Mouse (Mus musculus) kidney, adult 2 months (tissue): ENCODE data around the gene Dnaaf1. TPM values are rescaled to one million over a fixed set of nuclear protein-coding genes. Genes with fewer than 3 reads are reported as not detected.

Source experiments
- DNase-seq: peaks from one replicate; pipeline ENCODE4 v3.0.0; 2021
- H3K27ac ChIP-seq: fragments of 200-500 bp; 2 replicates; pipeline ENCODE4 v1.5.1; 2012; ENCODE audit warnings: low read depth, low read length, control low read depth, inconsistent platforms; ENCODE audit not compliant: insufficient read depth
- H3K27me3 ChIP-seq: fragments of 200-500 bp; replicated peaks from 2 replicates; pipeline ENCODE4 v1.6.1; 2012; ENCODE audit warnings: mild to moderate bottlenecking, moderate library complexity, low read length, inconsistent platforms; ENCODE audit not compliant: control insufficient read depth, insufficient read depth
- H3K36me3 ChIP-seq: fragments of 200-500 bp; 2 replicates; pipeline ENCODE4 v1.6.1; 2012; ENCODE audit warnings: mild to moderate bottlenecking, moderate library complexity, low read length, inconsistent platforms; ENCODE audit not compliant: control insufficient read depth, insufficient read depth
- H3K4me1 ChIP-seq: fragments of 200-500 bp; 2 replicates; pipeline ENCODE4 v1.6.1; 2011; ENCODE audit warnings: low read length; ENCODE audit not compliant: control insufficient read depth, insufficient read depth
- H3K4me3 ChIP-seq: fragments of 200-500 bp; 2 replicates; pipeline ENCODE4 v1.5.1; 2011; ENCODE audit warnings: mild to moderate bottlenecking, low read depth, low read length, control low read depth; ENCODE audit not compliant: insufficient read depth
- CTCF ChIP-seq: fragments of 200-500 bp; conservative IDR thresholded peaks from 2 replicates; pipeline ENCODE4 v1.5.1; 2011; ENCODE audit warnings: low read depth, mild to moderate bottlenecking, control low read depth, low read length, moderate library complexity, mixed read lengths; ENCODE audit not compliant: insufficient read depth, insufficient read length
- POLR2A ChIP-seq: fragments of 200-500 bp; IDR thresholded peaks from one replicate; pipeline ENCODE4 v1.6.1; 2011; ENCODE audit warnings: low read depth, low read length, control low read depth
- WGBS: fragments of 180-500 bp; shearing (Covaris S2); methylation state at CpG from one replicate; pipeline ENCODE4 v1.1.7; 2018; 5-methylcytosine and 5-hydroxymethylcytosine counted together
- polyA plus RNA-seq: library from polyadenylated mRNA; depleted of rRNA; stranded (reverse); fragments of >200 nt; gene quantifications from 2 replicates; pipeline ENCODE4 v1.2.3, GENCODE M21; 2012

Gene Dnaaf1
- polyA plus RNA-seq, 1 experiment = 0.42 TPM

- TF ChIP-seq CTCF (0 out of 2 replicates have a peak, but pooled peaks have one; percentile 15), POLR2A (peak; percentile 96)
- Histone ChIP-seq H3K36me3 (no peaks in the 10 kb centered on the region), H3K27ac (peak within 1 kb of the TSS; percentile 81), H3K4me3 (peak within 1 kb of the TSS; percentile 75), H3K4me1 (peaks cover 20% of the 10 kb centered on the region; the same call in 1 of the 2 replicates), H3K27me3 (no peaks in the 10 kb centered on the region)
- DNase-seq = peak; percentile 98
- 5% methylated on average over 63 of the region's 63 CpGs for WGBS
Measured at GRCm38 (mm10) chr8:119558603-119559401, 16.2 kb upstream of the Dnaaf1 start, which contains the start of gene Mbtps1. Mbtps1 (minus strand) TSS chr8:119558735.

GRCm38 (mm10) chr8:119559402-119559720 is 15.7 kb upstream of the Dnaaf1 start:
- Histone ChIP-seq H3K4me1 (peaks cover 20% of the 10 kb centered on the region; the same call in 1 of the 2 replicates), H3K36me3 (no peaks in the 10 kb centered on the region)
- no peak for TF ChIP-seq CTCF
- TF ChIP-seq POLR2A = no peak

GRCm38 (mm10) chr8:119563849-119564251 is 11.2 kb upstream of the Dnaaf1 start:
- DNase-seq = no peak
- Histone ChIP-seq H3K27ac (no peak overlapping the region), H3K4me3 (no peak overlapping the region), H3K4me1 (peaks cover 5% of the 10 kb centered on the region; the same call in 1 of the 2 replicates), H3K36me3 (no peaks in the 10 kb centered on the region), H3K27me3 (no peaks in the 10 kb centered on the region)
- 92% methylated on average over 14 of the region's 14 CpGs for WGBS
- TF ChIP-seq POLR2A = no peak
- no peak for TF ChIP-seq CTCF

More at GRCm38 (mm10) chr8:119559402-119559720, 15.7 kb upstream of the Dnaaf1 start:
- no peak for DNase-seq
- Histone ChIP-seq H3K4me3 (no peak overlapping the region), H3K27me3 (no peaks in the 10 kb centered on the region), H3K27ac (peak overlapping the region; percentile 81)
- WGBS = 87% methylated on average over 6 of the region's 6 CpGs

GRCm38 (mm10) chr8:119566367-119566766 is 8.7 kb upstream of the Dnaaf1 start:
- Histone ChIP-seq H3K4me3 (no peak overlapping the region), H3K36me3 (no peaks in the 10 kb centered on the region), H3K4me1 (no peaks in the 10 kb centered on the region), H3K27me3 (no peaks in the 10 kb centered on the region), H3K27ac (no peak overlapping the region)
- no peak for DNase-seq
- TF ChIP-seq CTCF = no peak
- no peak for TF ChIP-seq POLR2A
- WGBS = 77% methylated on average over 11 of the region's 11 CpGs

- TF ChIP-seq POLR2A (no peak), CTCF (no peak)
- H3K36me3 ChIP-seq = no peaks in the 10 kb centered on the region
- no peak overlapping the region for H3K4me3 ChIP-seq
- H3K4me1 ChIP-seq = no peaks in the 10 kb centered on the region
- no peaks in the 10 kb centered on the region for H3K27me3 ChIP-seq
- peak; percentile 60 for DNase-seq
- no peak overlapping the region for H3K27ac ChIP-seq
- WGBS = 57% methylated on average over 9 of the region's 9 CpGs
Measured at GRCm38 (mm10) chr8:119568251-119568650, 6.8 kb upstream of the Dnaaf1 start.

- TF ChIP-seq CTCF = no peak
- TF ChIP-seq POLR2A = no peak
- DNase-seq = no peak
- 82% methylated on average over 7 of the region's 7 CpGs for WGBS
- Histone ChIP-seq H3K4me1 (peaks cover 3% of the 10 kb centered on the region; the same call in 1 of the 2 replicates), H3K4me3 (no peak overlapping the region), H3K27me3 (no peaks in the 10 kb centered on the region), H3K27ac (no peak overlapping the region), H3K36me3 (no peaks in the 10 kb centered on the region)
Measured at GRCm38 (mm10) chr8:119568951-119569350, 6.1 kb upstream of the Dnaaf1 start.

GRCm38 (mm10) chr8:119569881-119570280 is 5.2 kb upstream of the Dnaaf1 start:
- Histone ChIP-seq H3K4me1 (peaks cover 5% of the 10 kb centered on the region; the same call in 1 of the 2 replicates), H3K4me3 (no peak overlapping the region), H3K27me3 (no peaks in the 10 kb centered on the region), H3K27ac (no peak overlapping the region), H3K36me3 (no peaks in the 10 kb centered on the region)
- TF ChIP-seq CTCF = no peak
- no peak for TF ChIP-seq POLR2A
- DNase-seq = no peak
- WGBS = 71% methylated on average over 4 of the region's 4 CpGs
